Mouse (Mus musculus) kidney, postnatal 25 days (tissue): ENCODE results near the gene Lrfn1.
A peak's percentile ranks its signal among the peaks of the same experiment; 100 is the strongest.

Experiments used
- DNase-seq, 2 experiments: peaks; one replicate each; pipeline ENCODE4 v3.0.0; 2021; ENCODE audit warnings: mixed read lengths in 2 of 2

Gene Lrfn1

DNA sequence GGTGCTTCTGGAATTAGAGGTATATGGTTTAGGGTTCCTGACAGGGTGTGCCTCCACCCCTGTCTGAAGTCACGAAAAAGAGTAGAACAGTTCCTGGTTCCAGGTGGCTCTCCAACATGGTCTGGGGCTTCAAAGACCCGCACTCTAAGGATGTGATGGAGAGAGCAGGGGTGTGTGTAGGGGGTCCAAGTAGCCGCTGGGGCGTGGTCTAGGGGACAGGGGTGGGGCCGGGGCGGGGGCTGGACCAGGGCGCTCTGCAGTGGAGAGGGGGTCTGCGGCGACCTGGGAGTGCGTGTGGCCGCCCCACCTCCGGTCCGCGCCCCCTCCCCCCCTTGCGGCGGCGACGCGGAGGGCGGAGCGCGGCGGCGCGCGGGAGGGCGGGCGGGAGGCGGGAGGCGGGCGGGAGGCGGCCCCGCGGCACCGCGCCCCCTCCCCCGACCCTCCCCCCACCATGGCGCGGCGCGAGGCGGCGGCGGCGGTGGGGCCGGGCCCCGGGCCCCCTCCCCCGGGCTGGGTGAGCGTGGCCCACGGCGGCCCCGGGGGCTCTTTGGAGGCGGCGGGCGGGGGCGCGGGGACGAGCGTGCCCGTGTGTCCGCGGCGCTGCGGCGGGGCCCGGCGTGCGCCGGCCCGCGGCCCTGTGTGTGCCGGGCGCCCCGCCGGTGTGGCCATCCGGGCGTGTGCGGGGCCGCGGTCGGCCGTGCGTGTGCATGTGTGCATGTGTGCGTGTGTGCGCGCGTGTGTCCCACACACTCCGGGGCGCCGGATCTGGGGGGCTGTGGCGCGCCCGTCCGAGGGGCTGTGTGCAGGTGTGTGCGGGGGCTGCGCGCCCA, at the start of gene Lrfn1:
Gene Lrfn1 (plus strand): TSS at position 450 of the 830 bp plus-strand sequence.
- DNase-seq = no peak

DNA sequence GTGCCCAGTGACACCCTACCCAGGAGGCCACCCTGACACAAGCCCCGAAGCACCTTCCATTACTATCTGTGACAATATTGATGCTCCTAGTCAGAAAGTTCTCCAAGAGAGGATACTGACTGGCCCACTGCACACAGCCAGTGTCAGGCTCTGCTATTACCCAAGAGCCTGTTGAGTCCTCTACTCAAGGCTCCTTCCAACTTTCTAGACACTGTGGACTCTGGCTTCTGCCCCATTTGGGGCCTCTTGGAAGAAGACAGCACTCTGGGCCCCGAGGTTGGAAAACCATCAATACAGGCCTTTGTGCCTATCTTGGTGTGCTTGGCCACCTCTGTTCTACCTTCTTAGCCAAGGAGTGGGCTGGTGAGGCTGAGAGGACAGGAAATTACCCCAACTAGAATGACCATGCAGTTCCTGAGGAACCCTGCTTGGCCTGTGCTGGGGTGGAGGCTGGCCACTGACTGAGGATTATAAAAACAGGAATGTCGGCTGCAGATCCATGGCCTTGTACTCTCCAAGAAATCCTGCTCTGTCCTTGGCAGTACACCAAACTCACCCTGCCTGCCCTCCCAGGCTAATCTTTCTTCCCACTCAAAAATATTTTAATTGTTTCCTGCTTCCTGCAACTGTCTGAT, 40.8 kb upstream of the Lrfn1 start:
- DNase-seq = peak; percentile 76 to 84

DNA sequence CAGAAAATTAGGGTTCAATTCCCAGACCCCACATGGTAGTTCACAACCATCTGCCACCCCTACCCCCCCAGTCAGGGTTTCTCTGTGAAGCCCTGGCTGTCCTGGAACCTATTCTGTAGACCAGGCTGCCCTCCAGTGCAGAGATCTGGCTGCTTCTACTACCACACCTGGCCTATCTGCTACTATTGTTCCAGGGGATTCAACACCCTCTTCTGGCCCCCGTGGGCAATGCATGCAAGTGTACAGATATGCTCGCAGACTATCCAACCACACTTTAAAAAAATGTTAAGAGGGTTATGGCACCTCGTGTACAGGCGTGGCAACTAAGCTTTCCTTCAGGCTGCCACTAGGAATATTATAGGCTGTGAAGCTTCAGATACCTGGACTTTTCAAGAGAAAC, 39.0 kb upstream of the Lrfn1 start:
- no peak for DNase-seq

DNA sequence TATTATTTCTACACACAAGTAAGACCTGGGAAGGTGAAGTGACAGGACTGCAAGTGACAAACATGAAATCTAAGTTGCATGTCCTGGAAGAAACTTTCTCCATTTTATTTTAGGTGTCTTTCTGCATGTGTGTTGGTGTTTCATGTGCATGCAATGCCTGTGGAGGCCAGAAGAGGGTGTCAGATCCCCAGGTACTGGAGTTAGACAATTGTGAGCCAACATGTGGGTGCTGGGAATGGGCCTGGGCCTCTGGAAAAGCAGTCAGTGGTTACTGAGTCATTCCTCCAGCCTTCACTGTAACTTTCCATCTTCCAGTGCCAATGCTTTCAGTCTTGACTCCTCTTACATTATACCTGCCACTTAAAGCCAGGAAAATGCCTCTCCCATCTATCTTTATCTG, 34.4 kb upstream of the Lrfn1 start:
- no peak for DNase-seq

DNA sequence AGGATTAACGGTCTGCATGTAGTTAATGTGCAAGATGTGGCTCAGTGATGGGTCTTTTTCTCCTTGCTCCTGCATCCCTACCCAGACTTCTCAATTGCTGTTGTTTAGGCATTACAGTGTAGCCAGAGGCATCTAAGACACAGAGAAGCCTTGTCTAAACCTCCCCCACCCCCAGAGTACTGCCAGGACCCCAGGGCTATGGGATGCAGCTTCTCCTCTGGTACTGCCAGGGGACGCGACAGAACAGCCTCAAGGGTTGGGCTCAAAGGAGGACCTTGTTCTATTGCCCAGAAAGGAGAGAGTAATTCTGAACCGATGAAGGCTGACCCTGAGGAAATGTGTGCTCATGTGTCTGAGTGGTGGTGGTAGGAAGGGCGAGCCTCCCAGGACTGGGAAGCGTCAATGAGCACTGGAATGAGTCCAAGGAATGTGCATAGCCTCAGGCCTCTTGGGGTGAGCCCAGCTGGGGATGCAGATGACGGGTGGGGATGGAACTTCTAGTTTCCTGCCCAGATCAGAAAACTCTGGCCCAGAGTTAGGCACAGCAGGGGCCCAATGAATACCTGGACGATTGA, 33.6 kb upstream of the Lrfn1 start:
- peak; percentile 80 to 89 for DNase-seq

DNA sequence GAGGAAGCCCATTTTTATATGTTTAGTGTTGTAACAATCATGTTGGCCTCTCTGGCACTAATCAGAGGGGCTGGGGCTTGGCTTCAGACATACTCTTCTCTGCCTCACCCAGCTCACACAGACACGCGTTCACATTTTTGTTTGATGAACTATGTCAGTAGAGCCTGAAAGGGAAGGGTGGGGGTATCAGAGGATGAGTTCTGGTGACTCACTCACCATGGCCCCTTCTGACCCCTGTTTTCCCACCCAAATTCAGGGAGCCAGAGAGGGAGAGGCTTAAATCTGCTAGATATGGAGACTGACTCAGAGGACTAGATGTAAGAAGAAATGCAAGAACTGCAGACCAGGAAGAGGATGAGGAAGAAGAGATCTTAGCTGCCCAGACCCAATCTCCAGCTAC, 32.4 kb upstream of the Lrfn1 start:
- no peak for DNase-seq

DNA sequence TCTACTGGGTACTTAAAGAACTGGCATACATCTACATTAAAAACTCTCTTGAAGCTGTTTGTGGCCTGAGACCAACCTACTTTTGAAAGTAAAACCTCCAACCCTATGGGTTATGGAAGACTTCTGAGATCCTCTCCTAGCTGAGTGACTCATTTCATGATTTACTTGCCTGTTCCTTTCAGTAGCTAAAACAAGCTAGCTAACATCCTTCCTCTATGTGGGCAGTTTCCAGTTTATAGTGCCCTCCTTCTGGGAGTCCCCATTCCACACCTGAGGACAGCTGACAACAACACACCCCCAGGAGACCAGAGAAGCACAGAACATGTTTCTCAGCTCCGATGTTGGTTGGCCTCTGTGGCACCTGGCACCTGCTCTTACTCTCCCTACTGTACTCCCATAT, 28.8 kb upstream of the Lrfn1 start:
- no peak for DNase-seq

DNA sequence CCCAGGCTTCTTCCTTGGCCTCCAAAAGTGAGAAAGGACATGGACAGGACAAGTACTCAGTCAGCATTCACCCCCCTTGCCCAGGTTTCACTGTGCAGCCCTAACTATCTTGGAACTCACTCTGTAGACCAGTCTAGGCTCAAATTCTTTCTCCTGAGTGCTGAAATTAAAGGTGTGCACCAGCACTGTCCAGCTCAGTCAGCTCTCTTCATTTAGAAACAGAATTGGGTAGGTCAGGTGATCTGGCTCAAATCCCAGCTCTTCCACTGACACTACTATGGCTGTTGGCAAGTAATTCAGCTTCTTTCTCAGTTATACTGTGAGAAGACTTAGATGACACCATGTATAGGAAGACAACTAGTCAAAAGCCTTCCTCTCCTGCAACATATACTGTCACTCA, 24.0 kb upstream of the Lrfn1 start:
- DNase-seq = peak; percentile 40 to 53

DNA sequence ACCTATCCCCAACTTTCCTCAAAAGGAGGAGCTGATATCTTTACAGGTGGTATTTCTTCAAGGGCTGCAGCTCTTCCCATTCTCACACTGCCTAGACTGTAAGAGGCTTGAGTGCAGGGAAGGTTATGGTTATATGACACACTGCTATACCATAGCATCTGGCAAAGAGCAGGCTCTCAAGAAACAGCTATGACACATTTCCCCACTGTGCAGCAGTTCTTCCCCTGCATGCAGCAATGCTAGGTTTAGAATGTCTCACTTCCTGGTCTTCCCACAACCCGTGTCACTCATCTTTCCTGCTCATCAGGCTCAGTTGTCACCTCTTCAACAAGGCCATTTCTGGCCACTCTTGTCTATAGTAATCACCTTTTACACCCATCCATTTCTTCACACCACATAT, 21.3 kb upstream of the Lrfn1 start:
- no peak for DNase-seq

DNA sequence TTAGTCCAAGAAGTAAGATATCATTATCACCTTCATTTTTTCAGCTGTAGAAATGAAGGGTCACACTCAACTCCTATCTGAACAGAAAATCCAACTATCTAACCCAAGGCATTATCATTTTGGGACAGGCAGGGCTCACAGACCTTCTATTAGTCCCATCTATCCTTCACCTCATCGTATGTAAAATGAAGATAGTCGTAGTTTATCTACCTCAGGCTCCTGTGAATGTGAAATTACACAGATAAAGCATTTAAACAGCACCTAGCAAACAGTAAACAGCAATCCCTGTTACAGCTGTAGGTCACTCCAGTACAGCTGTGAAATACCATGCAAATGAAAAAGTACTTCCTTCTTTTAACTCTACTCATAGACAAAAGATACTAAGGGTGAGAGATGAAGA, 19.5 kb upstream of the Lrfn1 start:
- no peak for DNase-seq

DNA sequence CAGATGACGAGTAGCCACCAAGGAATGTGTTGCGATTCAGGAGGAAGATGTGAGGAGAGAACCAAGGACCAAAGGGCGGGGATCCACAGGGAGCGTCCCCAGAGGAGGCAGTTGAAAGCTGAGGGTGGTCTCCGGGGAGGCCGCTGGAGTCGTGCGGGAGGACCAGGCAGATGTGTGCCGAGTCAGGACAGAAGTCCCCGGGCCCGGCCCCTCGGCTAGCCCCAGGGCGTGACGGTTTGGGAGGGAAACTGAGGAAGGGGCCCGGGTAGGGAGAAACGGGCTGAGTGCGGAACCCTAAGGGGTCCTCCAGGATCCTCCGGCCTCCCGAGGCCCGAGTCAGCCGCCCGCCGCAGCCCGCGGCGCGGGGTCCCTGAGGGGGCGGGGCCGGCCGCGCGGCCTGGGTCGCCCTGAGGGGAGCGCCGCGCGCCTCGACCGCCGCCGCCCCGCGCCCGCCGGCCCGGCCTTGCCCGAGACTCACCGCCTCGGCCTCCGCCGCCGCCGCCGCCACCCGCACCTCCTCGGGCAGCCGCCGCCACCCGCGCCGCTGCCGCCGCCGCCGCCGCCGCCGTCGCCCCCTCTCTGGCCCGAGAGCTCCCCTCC, 16.0 kb upstream of the Lrfn1 start:
- peak; percentile 9 to 58 for DNase-seq

DNA sequence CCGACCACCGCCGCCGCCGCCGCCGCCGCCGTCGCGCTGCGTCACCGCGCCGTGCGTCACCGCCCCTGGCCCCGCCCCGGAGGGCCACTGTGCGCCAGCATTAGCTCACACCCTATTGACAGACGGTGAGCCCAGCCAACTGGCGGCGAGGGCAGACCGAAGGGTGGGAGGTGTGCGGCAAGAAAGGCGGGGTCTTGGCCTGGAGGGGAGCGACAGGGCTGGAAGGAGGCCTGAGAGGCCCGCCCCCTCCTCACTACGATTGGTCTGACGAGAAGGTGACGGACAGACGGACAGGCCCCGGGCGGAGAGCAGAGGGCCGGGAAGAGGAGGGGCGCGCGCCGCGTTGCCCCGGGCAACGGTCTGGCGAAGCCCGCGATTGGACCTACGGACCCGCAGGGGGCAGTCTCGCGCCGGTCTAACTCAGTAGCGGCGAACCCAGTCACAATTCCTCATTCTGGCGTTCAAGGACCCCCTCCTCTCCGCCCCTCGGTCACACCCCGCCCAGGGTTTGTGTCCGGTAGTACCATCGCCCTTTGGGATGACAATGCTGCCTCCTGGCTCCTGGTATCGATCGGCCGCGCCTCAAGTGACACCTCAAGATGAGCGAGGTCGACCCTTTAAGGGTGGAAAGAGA, 15.4 kb upstream of the Lrfn1 start:
- peak; percentile 100 for DNase-seq

DNA sequence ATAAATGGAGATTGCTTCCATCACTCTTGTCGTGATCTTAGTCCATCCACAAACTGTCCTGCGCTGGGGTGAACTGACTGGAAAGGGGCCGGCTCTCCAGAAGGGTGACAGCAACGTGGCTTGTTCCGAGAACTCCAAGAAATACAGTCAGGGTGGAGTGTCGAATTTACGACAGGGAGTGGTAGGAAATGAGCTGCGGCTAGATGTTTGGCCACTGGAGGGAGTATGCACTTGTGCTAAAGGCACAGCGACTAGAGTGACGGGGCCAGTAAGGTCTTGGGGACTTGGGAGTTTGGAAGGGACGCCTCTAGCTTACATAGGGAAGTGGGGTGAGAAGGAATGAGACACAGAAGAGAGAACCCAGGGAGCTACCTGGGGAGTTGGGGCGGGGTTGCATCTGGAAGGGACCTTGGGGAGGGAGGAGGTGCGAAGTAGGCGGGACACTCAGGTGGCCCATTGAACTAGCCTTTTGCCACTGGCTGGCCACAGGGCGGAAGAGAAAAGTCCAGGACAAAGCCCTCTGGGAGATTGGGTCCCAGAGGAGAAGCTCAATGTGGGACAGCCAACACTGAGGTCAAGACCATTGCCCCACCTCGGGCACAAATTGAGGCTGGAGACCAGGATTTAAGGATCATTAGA, 14.7 kb upstream of the Lrfn1 start, which contains the start of gene Gmfg:
Gene Gmfg (plus strand): TSS at position 516 of the 639 bp plus-strand sequence.
- DNase-seq = peak; percentile 87 to 91

DNA sequence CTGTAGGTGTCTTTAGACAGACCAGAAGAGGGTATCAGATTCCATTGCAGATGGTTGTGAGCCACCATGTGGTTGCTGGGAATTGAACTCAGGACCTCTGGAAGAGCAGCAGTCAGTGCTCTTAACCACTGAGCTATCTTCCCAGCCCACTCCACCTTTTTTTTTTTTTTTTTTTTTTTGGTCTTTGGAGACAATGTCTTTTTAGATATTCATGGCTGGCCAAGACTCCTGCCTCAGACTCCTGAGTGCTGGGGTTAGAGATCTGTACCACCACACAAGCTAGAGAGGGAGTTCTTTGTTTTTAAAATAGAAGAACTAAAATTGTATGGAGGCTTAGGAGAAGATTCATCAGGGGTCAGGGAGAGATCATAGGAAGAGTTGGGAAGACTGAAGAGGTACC, 13.8 kb upstream of the Lrfn1 start:
- no peak for DNase-seq

DNA sequence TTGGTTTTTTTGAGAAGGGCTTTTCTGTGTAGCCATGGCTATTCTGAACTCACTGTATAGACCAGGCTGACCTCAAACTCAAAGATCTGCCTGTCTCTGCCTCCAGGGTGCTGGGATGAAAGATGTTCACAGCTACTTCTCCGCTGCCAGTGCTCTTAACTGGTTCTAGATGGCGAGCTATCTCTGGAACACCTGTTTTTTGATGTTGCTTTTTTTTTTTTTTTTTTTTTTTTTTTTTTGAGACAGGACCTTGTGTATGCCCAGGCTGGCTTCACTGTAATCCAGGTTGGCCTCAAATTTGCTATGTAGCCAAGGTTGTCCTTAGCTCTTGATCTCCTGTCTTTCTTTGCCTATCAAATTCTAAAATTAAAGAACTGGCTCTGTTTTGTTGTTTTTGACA, 13.0 kb upstream of the Lrfn1 start:
- DNase-seq = no peak

DNA sequence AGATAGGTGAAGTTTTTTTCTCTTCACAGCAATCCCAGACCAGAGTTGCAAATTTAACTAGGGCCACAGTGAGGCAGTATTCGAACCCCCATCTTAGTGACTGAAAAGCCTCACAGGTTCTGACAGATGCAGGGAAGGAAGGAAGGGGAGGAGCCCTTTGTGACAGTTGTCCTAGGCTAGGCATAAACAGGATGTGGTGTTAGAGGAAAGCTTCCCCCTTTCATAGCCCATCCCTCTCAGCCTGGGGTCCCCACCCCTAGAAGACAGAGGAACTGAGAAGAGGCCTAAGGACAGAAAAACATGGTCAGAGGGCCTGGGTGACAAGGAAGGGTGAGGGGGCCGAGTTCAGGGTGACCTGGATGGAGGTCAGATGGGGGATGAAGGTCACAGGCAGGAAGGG, 11.0 kb upstream of the Lrfn1 start:
- peak; percentile 37 to 67 for DNase-seq

DNA sequence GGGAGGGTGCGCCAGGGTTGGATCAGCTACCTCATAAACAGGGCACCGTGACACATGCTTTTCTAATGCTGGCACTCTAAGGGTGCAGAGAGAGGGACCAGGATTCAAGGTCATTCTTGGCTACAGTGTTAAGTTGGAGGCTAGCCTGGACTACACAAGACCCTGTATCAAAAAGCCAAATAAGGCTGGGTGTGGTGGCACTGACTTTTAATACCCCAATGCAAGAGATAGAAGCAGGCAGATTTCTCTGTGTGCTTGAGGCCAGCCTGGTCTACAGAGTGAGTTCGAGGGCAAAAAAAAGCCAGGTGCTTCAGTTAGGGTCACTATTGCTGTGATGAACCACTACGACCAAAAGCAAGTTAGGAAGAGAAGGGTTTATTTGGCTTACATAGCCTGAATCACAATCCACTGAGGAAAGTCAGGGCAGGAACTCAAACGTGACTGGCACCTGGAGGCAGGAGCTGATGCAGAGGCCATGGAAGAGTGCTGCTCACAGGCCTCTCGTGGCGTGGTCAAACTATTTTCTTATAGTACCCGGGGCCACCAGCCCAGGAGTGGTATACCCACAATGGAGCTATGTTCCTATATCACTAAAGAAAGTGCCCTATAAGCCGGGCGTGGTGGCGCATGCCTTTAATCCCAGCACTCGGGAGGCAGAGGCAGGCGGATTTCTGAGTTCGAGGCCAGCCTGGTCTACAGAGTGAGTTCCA, 9.8 kb upstream of the Lrfn1 start:
- DNase-seq = no peak

DNA sequence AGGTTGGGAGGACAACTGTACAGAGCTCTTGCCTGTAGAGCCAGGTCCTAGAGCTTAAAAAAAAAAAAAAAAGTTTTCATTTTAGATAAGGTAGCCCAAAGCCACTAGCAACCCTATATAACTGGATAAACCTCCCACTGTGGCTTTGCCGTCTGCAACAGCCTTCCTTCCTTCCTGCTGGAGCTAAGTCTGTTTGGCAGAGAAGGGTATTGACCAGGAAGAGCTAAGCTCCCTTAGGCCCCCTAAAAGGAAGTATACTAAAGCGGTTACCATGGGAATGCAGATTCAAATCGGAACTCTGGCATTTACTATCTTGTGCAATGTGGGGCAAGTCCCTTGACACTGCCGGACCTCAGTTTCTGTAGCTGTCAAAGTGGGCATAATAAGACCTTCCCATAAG, 9.1 kb upstream of the Lrfn1 start:
- DNase-seq = no peak

DNA sequence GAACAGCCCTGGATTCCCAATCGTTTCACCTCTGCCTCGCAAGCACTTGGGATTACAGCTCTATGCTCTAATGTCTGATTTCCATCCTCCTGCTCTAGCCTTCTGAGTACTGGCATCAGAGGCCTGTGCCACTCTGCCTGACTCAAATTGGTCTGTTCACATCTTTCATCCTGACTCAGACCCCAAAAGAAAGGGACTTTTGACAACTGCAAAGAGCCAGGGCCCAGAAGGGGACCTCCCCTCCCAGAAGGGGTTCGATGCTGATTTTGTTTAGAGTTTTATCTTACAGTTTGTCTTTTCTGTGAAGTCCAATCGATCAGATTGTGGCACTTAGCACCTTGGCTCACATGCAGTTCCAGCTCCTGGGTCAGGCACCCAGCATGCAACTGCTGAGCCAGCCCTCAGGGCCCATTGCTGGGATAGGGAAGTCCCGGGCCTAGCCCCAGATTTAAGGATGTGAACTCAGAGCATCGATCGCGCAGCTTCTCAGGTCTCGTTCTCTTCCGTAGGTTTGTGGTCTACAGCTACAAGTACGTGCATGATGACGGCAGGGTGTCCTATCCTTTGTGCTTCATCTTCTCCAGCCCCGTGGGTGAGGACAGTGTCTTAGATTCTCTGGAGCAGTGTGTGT, 7.3 kb upstream of the Lrfn1 start:
- DNase-seq = no peak

DNA sequence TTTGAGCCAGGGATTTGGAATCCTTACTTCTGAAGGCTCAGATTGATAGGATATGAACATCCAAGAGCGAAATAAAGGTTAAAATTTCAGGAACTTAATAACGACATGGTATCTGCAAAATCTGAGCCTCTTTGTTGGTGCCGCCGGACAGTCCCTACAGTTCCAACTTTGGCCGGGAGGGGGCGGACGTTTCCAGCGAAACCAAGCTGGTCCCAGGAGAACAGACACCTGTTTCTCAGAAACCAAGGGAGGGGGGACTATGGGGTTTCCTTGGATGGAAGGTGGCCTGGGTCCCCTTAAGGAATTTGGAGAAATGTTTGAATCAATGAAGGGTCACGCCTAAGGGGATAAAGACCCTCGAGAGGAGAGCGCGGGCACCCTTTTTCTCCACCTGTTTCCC, 5.3 kb upstream of the Lrfn1 start:
- DNase-seq = peak; percentile 74 to 85

DNA sequence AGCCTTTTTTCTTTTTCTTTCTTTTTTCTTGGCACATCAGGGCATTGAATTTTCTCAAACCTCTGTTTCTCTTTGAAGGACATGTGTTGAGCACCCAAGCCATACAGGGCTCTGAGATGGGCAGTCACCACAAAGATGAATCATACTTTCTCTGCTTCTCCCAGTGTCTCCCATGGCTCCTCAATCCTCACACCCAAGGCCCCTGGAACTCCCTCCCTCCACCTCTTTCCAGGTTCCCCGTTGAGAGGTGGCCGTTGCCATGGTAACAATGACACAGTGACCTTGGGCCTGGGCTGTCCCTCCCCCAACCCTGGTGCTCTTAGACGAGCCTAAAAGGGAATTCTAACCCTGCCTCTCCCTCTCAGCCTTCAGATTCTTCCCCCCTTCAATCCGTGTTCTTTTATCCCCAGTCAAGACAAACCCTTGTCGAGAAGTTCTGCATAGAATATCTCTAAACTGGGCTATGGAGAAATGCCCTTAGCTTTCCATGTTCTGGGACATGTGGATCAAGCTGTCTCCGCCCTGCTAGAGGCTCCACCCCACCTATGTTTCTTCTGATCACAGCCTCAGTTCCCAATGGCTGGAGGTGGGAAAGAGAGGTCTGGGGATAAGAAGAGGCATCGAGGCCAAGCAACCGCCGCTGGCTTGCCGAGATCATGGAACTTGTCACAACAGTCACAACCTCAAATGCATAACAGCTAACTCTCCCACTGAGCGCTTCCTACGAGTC, 4.5 kb upstream of the Lrfn1 start:
- peak; percentile 38 to 69 for DNase-seq
